Mouse (Mus musculus) mouse embryonic stem cell (cell line): Measurements from ENCODE around the gene Golt1b.
"Not testable (repeated sequence)": the region's sequence is repeated elsewhere in the genome, so short reads cannot be mapped to it uniquely, and the experiment has no call there.

Experiments used
- in situ Hi-C, 2 experiments: fragments of 300-500 bp; cut with MboI; formaldehyde crosslinking; loops; 1 replicate in 1 of 2; 3 replicates in 1 of 2; pipeline ENCODE4 v1.14.3; 2019 to 2020; ENCODE audit warnings: low sequenced_read_pairs in 2 of 2, low pct_unique_long_range_greater_than_20kb in 1 of 2, mixed read lengths in 1 of 2; ENCODE audit not compliant: unreplicated experiment in 1 of 2

The Golt1b gene

GRCm38 (mm10) chr6:142387011-142387754, at the start of gene Golt1b, which contains the start of gene Recql:
Golt1b (plus strand) TSS chr6:142387221.
Recql (minus strand) TSS chr6:142387087.
- in situ Hi-C loops: loop anchor here in 1 of 2 experiments (10.0 kb wide), 1 partner anchor 128 kb away; no protein-coding TSS in a partner anchor

DNA sequence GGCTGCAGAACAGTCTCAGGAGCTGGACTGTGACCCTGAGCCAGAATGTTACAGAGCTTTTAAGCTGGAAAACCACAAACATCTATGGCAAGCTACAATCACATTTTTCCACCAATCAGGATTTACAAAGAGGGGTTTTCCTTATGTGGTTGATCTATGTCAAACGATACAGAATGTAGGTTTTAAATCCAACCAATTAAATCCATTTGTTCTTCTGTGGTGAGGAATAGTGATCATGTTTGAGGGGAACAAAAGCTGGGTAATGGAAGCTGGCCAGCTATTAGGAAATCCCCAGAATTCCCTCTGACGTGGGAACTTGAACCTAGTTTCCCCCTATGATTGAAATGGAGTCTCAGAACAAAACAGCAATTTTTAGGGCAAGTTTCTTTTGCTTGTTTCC, 48.1 kb upstream of the Golt1b start:
- in situ Hi-C loops: no loop called here

GRCm38 (mm10) chr6:142339576-142339975, 47.4 kb upstream of the Golt1b start:
- in situ Hi-C loops: no loop called here

- in situ Hi-C loops: no loop called here
Measured at GRCm38 (mm10) chr6:142343561-142343960, 43.5 kb upstream of the Golt1b start.

DNA sequence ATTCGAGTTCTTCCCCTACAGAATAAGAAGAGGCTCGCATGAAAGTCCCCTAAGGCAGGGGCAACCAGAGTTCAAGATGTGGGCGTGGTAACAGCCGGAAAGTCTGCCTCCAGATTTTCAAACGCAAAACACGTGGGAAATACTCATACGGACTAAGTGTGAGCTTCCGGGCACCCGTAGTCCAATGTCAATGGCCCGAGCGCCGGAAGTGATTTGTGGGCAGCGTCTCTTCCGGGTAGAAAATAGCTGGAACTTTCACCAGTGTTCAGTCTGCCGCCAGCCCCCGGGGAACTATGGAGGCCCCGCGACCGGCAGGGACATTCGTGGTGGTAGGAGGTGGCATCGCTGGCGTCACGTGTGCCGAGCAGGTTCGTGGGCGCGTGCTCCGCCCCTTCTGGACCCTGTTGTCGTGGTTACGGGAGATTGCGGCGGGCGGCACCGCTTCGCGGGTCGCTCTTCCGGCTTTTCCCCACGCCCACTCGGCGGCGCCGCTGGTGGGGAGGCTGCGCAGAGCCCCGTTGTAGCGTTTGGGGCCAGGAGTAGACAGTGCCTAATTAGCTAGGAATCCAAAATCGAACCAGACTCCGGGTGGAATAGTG, 41.5 kb upstream of the Golt1b start, which contains the start of gene Pyroxd1:
Gene Pyroxd1 (plus strand): TSS at position 215 of the 599 bp plus-strand sequence.
- in situ Hi-C loops: no loop called here

- in situ Hi-C loops: no loop called here
Measured at GRCm38 (mm10) chr6:142346181-142347110, 40.6 kb upstream of the Golt1b start.

DNA sequence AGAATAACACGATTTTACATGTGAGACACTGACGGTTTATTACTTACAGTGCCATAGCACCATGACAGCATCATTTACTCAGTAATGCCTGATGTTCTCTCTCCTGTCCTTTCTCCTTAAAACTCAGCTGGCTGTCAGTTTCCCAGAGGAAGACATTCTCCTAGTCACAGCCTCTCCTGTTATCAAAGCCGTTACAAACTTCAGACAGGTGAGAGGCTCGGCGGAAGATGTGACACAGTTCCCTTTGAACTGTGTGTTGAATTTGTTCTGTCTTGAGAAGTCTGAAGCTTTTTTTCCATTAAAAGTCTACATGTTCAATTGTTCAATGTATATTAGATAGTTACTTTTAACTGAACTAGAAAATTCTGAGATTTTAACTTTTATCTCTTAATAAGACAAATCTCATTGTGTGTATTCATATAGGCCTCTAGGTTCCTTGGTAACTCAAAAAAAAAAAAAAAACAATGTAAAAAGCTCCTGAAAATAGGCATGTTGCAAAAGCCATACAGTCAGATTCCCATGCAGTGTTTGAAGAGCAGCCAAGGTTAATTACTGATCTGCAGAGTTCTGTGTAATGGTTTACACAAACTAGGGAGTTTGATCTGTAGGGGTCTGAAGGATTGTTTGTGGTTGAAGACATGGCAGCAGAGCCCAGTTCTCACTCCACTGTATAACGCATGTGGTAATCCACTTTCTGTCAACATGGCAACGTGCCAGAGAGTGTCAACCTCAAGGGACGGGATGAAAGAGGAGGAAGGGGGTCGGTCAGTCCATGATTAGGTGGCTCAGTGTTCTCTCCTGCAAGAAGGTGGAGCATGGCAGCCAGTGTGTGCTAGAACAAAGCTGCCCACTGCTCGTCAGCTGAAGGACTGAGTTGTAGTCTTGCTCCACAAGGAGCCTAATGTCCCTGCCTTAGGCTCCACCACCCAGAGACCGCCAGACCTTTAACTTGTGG, 39.3 kb upstream of the Golt1b start:
- in situ Hi-C loops: no loop called here

- in situ Hi-C loops: not testable (repeated sequence)
Measured at GRCm38 (mm10) chr6:142352099-142352498, 34.9 kb upstream of the Golt1b start.

DNA sequence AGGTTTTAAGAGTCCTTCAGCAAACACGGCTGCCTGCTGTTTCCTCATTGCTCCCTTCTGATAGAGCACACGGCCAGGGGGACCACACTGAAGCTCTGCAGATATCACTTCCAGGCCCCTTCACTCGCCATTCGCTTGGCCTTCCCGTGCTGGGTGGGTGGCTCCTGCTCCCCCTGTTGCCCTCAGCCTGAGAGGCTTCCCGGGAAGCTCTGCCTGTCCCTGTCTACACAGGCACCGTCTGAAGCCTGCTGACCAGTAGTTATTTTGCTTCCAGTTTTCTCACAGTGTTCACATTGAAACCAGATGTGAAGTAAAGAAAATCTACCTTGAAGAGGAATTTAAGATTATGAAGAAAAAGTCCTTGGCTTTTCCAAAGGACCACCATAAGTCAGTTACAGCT, 29.9 kb upstream of the Golt1b start:
- in situ Hi-C loops: no loop called here

GRCm38 (mm10) chr6:142362036-142362435, 25.0 kb upstream of the Golt1b start:
- in situ Hi-C loops: no loop called here

DNA sequence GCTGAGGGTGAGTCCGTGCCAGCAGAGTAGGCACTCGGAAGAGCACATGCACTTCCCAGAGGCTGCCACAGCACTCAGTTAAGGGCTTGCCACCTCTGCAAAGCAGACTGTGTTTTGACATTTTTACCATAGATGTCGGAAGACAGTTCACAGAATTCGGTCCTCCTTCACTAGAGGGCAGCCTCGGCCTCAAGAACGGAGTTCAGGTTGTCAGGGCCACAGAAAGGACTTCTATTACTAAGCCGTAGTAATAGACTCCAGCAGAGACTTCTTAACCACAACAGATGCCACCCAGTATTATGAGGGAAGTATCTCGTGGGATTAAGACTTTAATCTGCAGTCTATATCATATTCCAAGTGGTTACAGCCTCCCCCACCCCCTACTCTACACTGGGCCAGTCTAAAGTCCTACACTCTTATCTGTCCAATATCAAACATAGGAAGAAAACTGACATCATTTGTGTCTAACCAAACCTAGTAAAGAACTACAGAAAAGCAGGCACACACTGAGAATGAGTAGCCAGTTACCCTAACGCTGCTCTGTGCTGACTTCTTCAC, 23.9 kb upstream of the Golt1b start:
- in situ Hi-C loops: no loop called here

DNA sequence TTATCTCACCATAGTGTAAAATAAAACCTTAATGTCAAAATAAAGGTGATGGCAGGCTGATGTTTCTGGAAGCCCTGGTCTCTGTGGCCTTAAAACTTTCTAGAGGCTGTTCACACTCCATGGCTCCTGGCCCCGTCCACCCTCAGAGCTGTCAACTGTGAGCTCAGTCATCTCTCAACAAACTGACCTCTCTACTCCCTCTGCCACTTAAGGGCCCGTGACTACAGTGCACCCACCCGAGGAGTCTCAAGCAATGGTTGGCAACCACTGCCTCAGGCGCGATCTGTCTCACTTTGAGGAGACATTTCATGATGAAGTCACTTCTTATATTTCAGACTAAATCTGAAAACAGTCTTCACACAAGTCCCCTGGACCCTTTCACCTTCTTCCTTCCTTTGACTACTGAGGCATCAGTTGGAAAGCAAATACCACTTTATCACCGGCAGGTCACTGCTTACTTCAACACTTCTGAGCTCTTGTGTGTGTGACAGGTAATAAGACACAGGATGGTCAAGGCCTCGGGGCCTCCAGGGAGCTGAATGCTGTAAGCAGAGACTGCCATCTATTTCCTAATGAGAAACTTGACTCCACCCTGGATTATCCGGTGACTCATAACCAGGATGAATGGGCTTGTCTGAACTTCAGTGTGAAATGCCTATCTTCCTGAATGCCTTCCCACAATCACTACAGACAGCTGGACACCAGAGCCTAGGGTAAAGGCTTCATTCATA, 21.1 kb upstream of the Golt1b start:
- in situ Hi-C loops: no loop called here

GRCm38 (mm10) chr6:142366473-142367018, 20.5 kb upstream of the Golt1b start:
- in situ Hi-C loops: no loop called here

DNA sequence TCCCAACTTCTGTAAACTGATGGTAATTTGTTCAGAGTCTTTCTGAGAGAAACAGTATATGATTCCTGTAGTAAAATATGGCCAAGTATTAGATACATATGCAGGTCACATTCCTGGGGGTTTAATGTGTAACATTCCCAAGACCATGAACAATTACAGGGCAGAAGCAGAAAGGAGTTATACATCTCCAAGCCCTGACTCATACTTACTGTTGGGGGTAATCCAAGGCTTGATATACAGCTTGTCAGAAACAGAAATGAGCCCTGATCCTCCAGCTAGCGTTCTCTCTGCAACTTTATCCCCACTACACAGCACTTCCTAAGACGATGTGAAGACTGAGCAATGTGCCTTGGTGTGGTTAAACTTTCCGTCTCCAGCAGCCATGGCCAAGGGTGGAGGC, 19.5 kb upstream of the Golt1b start:
- in situ Hi-C loops: no loop called here

- in situ Hi-C loops: no loop called here
Measured at GRCm38 (mm10) chr6:142369568-142369967, 17.5 kb upstream of the Golt1b start.

- in situ Hi-C loops: no loop called here
Measured at GRCm38 (mm10) chr6:142377081-142377480, 9.9 kb upstream of the Golt1b start.
